Mouse (Mus musculus): ENCODE results near the gene Hist2h4.
A peak's percentile ranks its signal among the peaks of the same experiment; 100 is the strongest.
"Not testable (repeated sequence)": the region's sequence is repeated elsewhere in the genome, so short reads cannot be mapped to it uniquely, and the experiment has no call there.

DNA sequence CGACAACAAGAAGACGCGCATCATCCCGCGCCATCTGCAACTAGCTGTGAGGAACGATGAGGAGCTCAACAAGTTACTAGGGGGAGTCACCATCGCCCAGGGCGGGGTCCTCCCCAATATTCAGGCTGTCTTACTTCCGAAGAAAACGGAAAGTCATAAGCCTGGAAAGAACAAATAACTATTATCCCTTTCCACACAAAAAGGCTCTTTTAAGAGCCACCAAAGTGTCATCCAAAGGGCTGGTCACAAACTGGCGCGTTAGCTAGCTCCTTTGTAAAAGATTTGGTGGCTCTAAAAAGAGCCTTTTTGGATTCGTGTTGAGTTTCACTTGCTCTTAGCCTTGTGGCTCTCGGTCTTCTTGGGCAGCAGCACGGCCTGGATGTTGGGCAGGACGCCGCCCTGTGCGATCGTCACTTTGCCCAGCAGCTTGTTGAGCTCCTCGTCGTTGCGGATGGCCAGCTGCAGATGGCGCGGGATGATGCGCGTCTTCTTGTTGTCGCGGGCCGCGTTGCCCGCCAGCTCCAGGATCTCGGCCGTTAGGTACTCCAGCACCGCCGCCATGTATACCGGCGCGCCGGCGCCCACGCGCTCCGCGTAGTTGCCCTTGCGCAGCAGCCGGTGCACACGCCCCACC is 42.9 kb downstream of the Hist2h4 start:
- TF ChIP-seq CTCF (IDR thresholded peaks at IDR 0.05; ENCODE audit: insufficient read depth, low read depth, low read length): not testable (repeated sequence)
- peak; percentile 36 for TF ChIP-seq POLR2A (IDR thresholded peaks at IDR 0.05; ENCODE audit: insufficient read depth, low read depth, low read length)

All from olfactory bulb, adult 2 months (tissue).